Mouse (Mus musculus): ENCODE data around the gene Mtx2. TPM values are rescaled to one million over a fixed set of nuclear protein-coding genes. Genes with fewer than 3 reads are reported as not detected.

Mtx2 gene
- 12.6 to 28.7 TPM (median 26.8 TPM) in 3 replicates for total RNA-seq (2017)

- ATAC-seq (replicated peaks; ENCODE audit: insufficient number of reproducible peaks, low FRiP score, low TSS enrichment, poor library complexity, severe bottlenecking) = peak; percentile 59; the same call in 1 of the 2 replicates
Observed at GRCm38 (mm10) chr2:74825730-74826430, at the start of gene Mtx2. Gene Mtx2, plus strand, starts transcription at chr2:74825803.

GRCm38 (mm10) chr2:74777536-74778275 is 47.9 kb upstream of the Mtx2 start:
- ATAC-seq (replicated peaks; ENCODE audit: insufficient number of reproducible peaks, low FRiP score, low TSS enrichment, poor library complexity, severe bottlenecking) = no peak

- ATAC-seq (replicated peaks; ENCODE audit: insufficient number of reproducible peaks, low FRiP score, low TSS enrichment, poor library complexity, severe bottlenecking) = no peak
Observed at GRCm38 (mm10) chr2:74781386-74781785, 44.2 kb upstream of the Mtx2 start.

GRCm38 (mm10) chr2:74795531-74795930 is 30.1 kb upstream of the Mtx2 start:
- no peak for ATAC-seq (replicated peaks; ENCODE audit: insufficient number of reproducible peaks, low FRiP score, low TSS enrichment, poor library complexity, severe bottlenecking)

GRCm38 (mm10) chr2:74808431-74808830 is 17.2 kb upstream of the Mtx2 start:
- ATAC-seq (replicated peaks; ENCODE audit: insufficient number of reproducible peaks, low FRiP score, low TSS enrichment, poor library complexity, severe bottlenecking) = no peak

GRCm38 (mm10) chr2:74822654-74823053 is 2.9 kb upstream of the Mtx2 start:
- no peak for ATAC-seq (replicated peaks; ENCODE audit: insufficient number of reproducible peaks, low FRiP score, low TSS enrichment, poor library complexity, severe bottlenecking)

- no peak for ATAC-seq (replicated peaks; ENCODE audit: insufficient number of reproducible peaks, low FRiP score, low TSS enrichment, poor library complexity, severe bottlenecking)
Observed at GRCm38 (mm10) chr2:74825371-74825729, 253 bp upstream of the Mtx2 start.

- no peak for ATAC-seq (replicated peaks; ENCODE audit: insufficient number of reproducible peaks, low FRiP score, low TSS enrichment, poor library complexity, severe bottlenecking)
Observed at GRCm38 (mm10) chr2:74846992-74847391, 21.4 kb downstream of the Mtx2 start.

- ATAC-seq (replicated peaks; ENCODE audit: insufficient number of reproducible peaks, low FRiP score, low TSS enrichment, poor library complexity, severe bottlenecking) = no peak
Observed at GRCm38 (mm10) chr2:74847516-74847915, 21.9 kb downstream of the Mtx2 start.

- no peak for ATAC-seq (replicated peaks; ENCODE audit: insufficient number of reproducible peaks, low FRiP score, low TSS enrichment, poor library complexity, severe bottlenecking)
Observed at GRCm38 (mm10) chr2:74850036-74850435, 24.4 kb downstream of the Mtx2 start.

GRCm38 (mm10) chr2:74862070-74862476 is 36.5 kb downstream of the Mtx2 start:
- ATAC-seq (replicated peaks; ENCODE audit: insufficient number of reproducible peaks, low FRiP score, low TSS enrichment, poor library complexity, severe bottlenecking) = no peak

GRCm38 (mm10) chr2:74865414-74865813 is 39.8 kb downstream of the Mtx2 start:
- no peak for ATAC-seq (replicated peaks; ENCODE audit: insufficient number of reproducible peaks, low FRiP score, low TSS enrichment, poor library complexity, severe bottlenecking)

GRCm38 (mm10) chr2:74874043-74874442 is 48.4 kb downstream of the Mtx2 start:
- no peak for ATAC-seq (replicated peaks; ENCODE audit: insufficient number of reproducible peaks, low FRiP score, low TSS enrichment, poor library complexity, severe bottlenecking)

GRCm38 (mm10) chr2:74884357-74884756 is 58.8 kb downstream of the Mtx2 start:
- ATAC-seq (replicated peaks; ENCODE audit: insufficient number of reproducible peaks, low FRiP score, low TSS enrichment, poor library complexity, severe bottlenecking) = no peak

- ATAC-seq (replicated peaks; ENCODE audit: insufficient number of reproducible peaks, low FRiP score, low TSS enrichment, poor library complexity, severe bottlenecking) = no peak
Observed at GRCm38 (mm10) chr2:74891868-74892267, 66.3 kb downstream of the Mtx2 start.

- ATAC-seq (replicated peaks; ENCODE audit: insufficient number of reproducible peaks, low FRiP score, low TSS enrichment, poor library complexity, severe bottlenecking) = no peak
Observed at GRCm38 (mm10) chr2:74892881-74893615, 67.4 kb downstream of the Mtx2 start.

GRCm38 (mm10) chr2:74894061-74894460 is 68.5 kb downstream of the Mtx2 start:
- ATAC-seq (replicated peaks; ENCODE audit: insufficient number of reproducible peaks, low FRiP score, low TSS enrichment, poor library complexity, severe bottlenecking) = no peak

- ATAC-seq (replicated peaks; ENCODE audit: insufficient number of reproducible peaks, low FRiP score, low TSS enrichment, poor library complexity, severe bottlenecking) = no peak
Observed at GRCm38 (mm10) chr2:74899973-74900372, 74.4 kb downstream of the Mtx2 start.

- no peak for ATAC-seq (replicated peaks; ENCODE audit: insufficient number of reproducible peaks, low FRiP score, low TSS enrichment, poor library complexity, severe bottlenecking)
Observed at GRCm38 (mm10) chr2:74901764-74902295, 76.2 kb downstream of the Mtx2 start.
